In genomic region chr1:177705204-177705603, GRCm38 (mm10) we compare ENCODE assay signal across 13 mouse cellular contexts. TPM values are rescaled to one million over a fixed set of nuclear protein-coding genes. Genes with fewer than 3 reads are reported as not detected.
DNase-seq lines count a peak whose midpoint lies in the region; ATAC-seq and TF ChIP-seq lines count a peak whose summit lies in the region.
"Had no signal": no experiment of that assay in that cellular context is flagged by ENCODE, and none has a peak within 500 bp of the region (broad histone marks: within the 10 kb centered on the region; RNA-seq: fewer than 3 reads in every experiment).

No protein-coding gene starts in this region.

- H3K36me3 ChIP-seq in intestine, postnatal 0 days (ENCODE audit: control insufficient read depth, insufficient read depth): no peaks in the 10 kb centered on the region
- H3K36me3 ChIP-seq in intestine, embryonic 16.5 days (ENCODE audit: control insufficient read depth, insufficient read depth, low read length): no peaks in the 10 kb centered on the region
- H3K36me3 ChIP-seq in splenic B cell, adult 2 months (ENCODE audit: control insufficient read depth, insufficient read depth, low read length, poor library complexity, severe bottlenecking): no peaks in the 10 kb centered on the region
- H3K36me3 ChIP-seq: embryonic facial prominence, embryonic 10.5 days; stomach, embryonic 15.5 days had no signal

- no peak overlapping the region for H3K4me2 ChIP-seq in intestine, postnatal 0 days (replicated peaks; ENCODE audit: low read depth)
- no peak overlapping the region for H3K4me2 ChIP-seq in intestine, embryonic 16.5 days (ENCODE audit: low read depth, low read length)
- H3K4me2 ChIP-seq: heart, embryonic 11.5 days; stomach, embryonic 15.5 days had no signal

- 42% methylated on average over 2 of the region's 2 CpGs for WGBS in intestine, postnatal 0 days
- WGBS in intestine, embryonic 16.5 days: 49% methylated on average over 2 of the region's 2 CpGs

- DNase-seq in thymus, postnatal 14 days: peak; percentile 21
- DNase-seq in thymus, adult 18-20 months: no peak
- DNase-seq in splenic B cell, adult 2 months (ENCODE audit: low read depth, low spot score): peak; percentile 44
- DNase-seq in left cerebral cortex, postnatal 10 days (ENCODE audit: extremely low spot score in 1 of 2, low spot score in 2 of 2): no peak
- no peak for DNase-seq in kidney, adult 11 months

- H3K9me3 ChIP-seq in intestine, postnatal 0 days (ENCODE audit: control insufficient read depth): 0 out of 2 replicates have a peak, but pooled peaks cover 3% of the 10 kb centered on the region
- no peaks in the 10 kb centered on the region for H3K9me3 ChIP-seq in intestine, embryonic 16.5 days (ENCODE audit: control insufficient read depth, low read length)
- H3K9me3 ChIP-seq: stomach, embryonic 15.5 days had no signal

- no peak overlapping the region for H3K9ac ChIP-seq in intestine, postnatal 0 days (ENCODE audit: low read depth, low read length)
- no peak overlapping the region for H3K9ac ChIP-seq in intestine, embryonic 16.5 days (ENCODE audit: low read depth, low read length)
- H3K9ac ChIP-seq: stomach, embryonic 15.5 days had no signal

- intact Hi-C loops in left cerebral cortex, postnatal 10 days (cut with DNase I): no loop called here

- no peak for ATAC-seq in intestine, postnatal 0 days
- no peak for ATAC-seq in intestine, embryonic 16.5 days
- peak; percentile 42; the same call in 1 of the 2 replicates for ATAC-seq in common myeloid progenitor, adult 5-6 weeks (replicated peaks; ENCODE audit: low read depth, poor library complexity, severe bottlenecking)
- ATAC-seq: forebrain, embryonic 16.5 days had no signal

- peak; percentile 78 for TF ChIP-seq CTCF in intestine, postnatal 0 days (IDR thresholded peaks at IDR 0.05; ENCODE audit: low read depth)

- H3K4me3 ChIP-seq in intestine, postnatal 0 days (ENCODE audit: low read depth, low read length): no peak overlapping the region
- no peak overlapping the region for H3K4me3 ChIP-seq in intestine, embryonic 16.5 days (ENCODE audit: low read length)
- H3K4me3 ChIP-seq: embryonic facial prominence, embryonic 10.5 days; myocyte; stomach, embryonic 15.5 days had no signal

- H3K4me1 ChIP-seq in intestine, postnatal 0 days (replicated peaks; ENCODE audit: control insufficient read depth, insufficient read depth, low read length): peaks cover 3% of the 10 kb centered on the region; the same call in 1 of the 2 replicates
- peaks cover 4% of the 10 kb centered on the region; the same call in 1 of the 2 replicates for H3K4me1 ChIP-seq in intestine, embryonic 16.5 days (ENCODE audit: control insufficient read depth, insufficient read depth, low read length)
- H3K4me1 ChIP-seq: stomach, embryonic 15.5 days had no signal

- no peaks in the 10 kb centered on the region for H3K27me3 ChIP-seq in intestine, postnatal 0 days (replicated peaks; ENCODE audit: control insufficient read depth, insufficient read depth, low read length)
- H3K27me3 ChIP-seq in intestine, embryonic 16.5 days (replicated peaks; ENCODE audit: control insufficient read depth, insufficient read depth, low read length): no peaks in the 10 kb centered on the region
- no peaks in the 10 kb centered on the region for H3K27me3 ChIP-seq in splenic B cell, adult 2 months (ENCODE audit: control insufficient read depth, insufficient read depth, low read length, poor library complexity, severe bottlenecking)
- H3K27me3 ChIP-seq: stomach, embryonic 15.5 days had no signal

- H3K27ac ChIP-seq in intestine, postnatal 0 days (ENCODE audit: low read depth, low read length): no peak overlapping the region
- H3K27ac ChIP-seq in intestine, embryonic 16.5 days (ENCODE audit: low read length): no peak overlapping the region
- H3K27ac ChIP-seq: embryonic facial prominence, embryonic 10.5 days; stomach, embryonic 15.5 days had no signal

RNA-seq across cellular contexts. Expression of gene 1700016C15Rik, which starts 24.4 kb away (rescaled TPM):
- polyA plus RNA-seq in intestine, postnatal 0 days (2015; fragmentation: Nextera tagmentation; extraction: Ambion mirVana): 11.6 and 13.6 TPM in 2 replicates
- not detected in 2 replicates for polyA plus RNA-seq in intestine, embryonic 16.5 days (2015; fragmentation: Nextera tagmentation; extraction: Ambion mirVana)
- total RNA-seq in common myeloid progenitor, adult 5-6 weeks (2017): not detected in 2 replicates
- total RNA-seq in left cerebral cortex, postnatal 10 days (2021): not detected
- polyA plus RNA-seq: embryonic facial prominence, embryonic 10.5 days; forebrain, embryonic 16.5 days; heart, embryonic 11.5 days; myocyte; stomach, embryonic 15.5 days had no signal

Comparison
In these comparisons a context has a peak if more than half of its experiments do, and no peak if none do; other contexts are left out.
1. DNase-seq: peak in thymus, postnatal 14 days (single experiment) and splenic B cell, adult 2 months (single experiment); none in thymus, adult 18-20 months (0 of 2), left cerebral cortex, postnatal 10 days (0 of 2) and kidney, adult 11 months (single experiment).